Mouse (Mus musculus) kidney, postnatal 0 days (tissue): ENCODE measurements at regions not wholly inside any gene's neighbourhood (a gene's known extent, or its start where the extent isn't known, plus 50 kb on each side); places are given as distances from the start of the nearest gene placed in this dataset.

Experiments used
- ATAC-seq: fragments of 200-750 bp; cut with Nextera tagmentation; replicated peaks from 2 replicates; pipeline ENCODE4 v1.8.0; 2017; ENCODE audit warnings: low read depth, moderate number of reproducible peaks, moderate TSS enrichment, moderate library complexity; ENCODE audit not compliant: low FRiP score
- DNase-seq: peaks from one replicate; pipeline ENCODE4 v3.0.0-alpha.2; 2016; ENCODE audit warnings: low spot score
- H3K27ac ChIP-seq: fragments of 300-500 bp; sonication (generic); 2 replicates; pipeline ENCODE4 v1.5.1; 2014; ENCODE audit warnings: mild to moderate bottlenecking
- H3K27me3 ChIP-seq: fragments of 300-500 bp; sonication (generic); 2 replicates; pipeline ENCODE4 v1.6.1; 2014; ENCODE audit warnings: low read length, mixed read lengths; ENCODE audit not compliant: insufficient read depth
- H3K36me3 ChIP-seq: fragments of 300-500 bp; sonication (generic); 2 replicates; pipeline ENCODE4 v1.6.1; 2014; ENCODE audit warnings: low read length, mixed read lengths; ENCODE audit not compliant: insufficient read depth
- H3K4me1 ChIP-seq: fragments of 300-500 bp; sonication (generic); replicated peaks from 2 replicates; pipeline ENCODE4 v1.6.1; 2014; ENCODE audit warnings: antibody characterized with exemption, low read length, mixed read lengths; ENCODE audit not compliant: insufficient read depth
- H3K4me2 ChIP-seq: fragments of 300-500 bp; sonication (generic); 2 replicates; pipeline ENCODE4 v1.6.1; 2014; ENCODE audit warnings: mild to moderate bottlenecking, low read length, moderate library complexity, mixed read lengths
- H3K4me3 ChIP-seq: fragments of 300-500 bp; sonication (generic); replicated peaks from 2 replicates; pipeline ENCODE4 v1.5.1; 2014; ENCODE audit warnings: low read depth, low read length
- H3K9ac ChIP-seq: fragments of 300-500 bp; sonication (generic); 2 replicates; pipeline ENCODE4 v1.6.1; 2014; ENCODE audit warnings: low read depth, low read length
- H3K9me3 ChIP-seq: fragments of 300-500 bp; sonication (generic); replicated peaks from 2 replicates; pipeline ENCODE4 v1.6.1; 2016; ENCODE audit warnings: low read length, inconsistent platforms, mixed read lengths
- CTCF ChIP-seq: IDR thresholded peaks from 2 replicates; pipeline ENCODE4 v1.5.1; 2016; ENCODE audit warnings: antibody characterized with exemption, low read depth, mild to moderate bottlenecking, moderate library complexity
- WGBS: fragments of 180-500 bp; shearing (Covaris S2); extraction: QIAGEN DNeasy Blood & Tissue Kit; methylation state at CpG from one replicate; pipeline ENCODE4 v1.1.7; 2014; 5-methylcytosine and 5-hydroxymethylcytosine counted together

DNA sequence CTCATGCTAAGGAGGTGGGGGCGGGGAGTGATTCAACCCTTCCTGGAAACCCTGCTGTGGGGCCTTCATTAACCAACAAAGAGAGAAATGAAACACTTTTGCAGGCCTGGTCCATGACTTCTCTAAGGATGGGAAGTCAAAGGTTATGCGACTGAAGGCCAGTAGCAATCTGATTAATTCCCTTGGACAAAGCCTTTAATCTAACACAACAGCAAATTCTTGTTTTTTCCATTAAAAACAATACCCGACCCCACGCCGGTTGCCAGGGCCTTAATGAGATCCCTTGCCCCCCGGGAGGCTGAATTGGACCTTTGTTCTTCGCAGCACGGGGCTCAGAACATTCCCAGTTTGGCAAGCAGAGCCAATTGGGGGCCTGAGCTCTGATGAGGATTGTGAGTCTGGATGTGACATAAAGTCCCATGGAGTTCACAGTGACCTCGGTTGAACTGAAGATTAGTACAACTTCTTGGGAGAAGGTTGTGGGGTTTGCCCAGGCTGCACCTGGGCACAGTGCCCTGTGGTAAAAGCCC lies 310.9 kb upstream of the Rtl1 start:
- no peak for DNase-seq

DNA sequence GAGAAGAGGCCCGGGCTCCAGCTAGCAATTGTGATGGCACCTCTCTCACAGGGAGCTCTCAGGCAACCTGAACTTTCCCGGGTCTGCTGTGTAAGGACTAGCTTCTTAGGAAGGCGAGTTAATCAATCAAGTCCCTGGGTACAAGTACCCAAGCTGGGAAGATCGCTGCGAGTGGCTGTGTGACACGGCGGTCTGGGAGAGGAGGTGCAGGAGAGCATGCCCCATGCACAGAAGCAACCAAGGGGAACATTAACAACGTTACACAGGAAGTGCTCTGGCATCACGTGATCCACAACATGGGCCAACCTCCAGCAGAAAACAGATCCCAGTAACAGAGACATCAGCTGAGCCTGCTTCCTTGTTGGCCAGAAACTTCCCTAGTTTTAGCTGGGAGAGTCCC lies 311.4 kb upstream of the Rtl1 start:
- Histone ChIP-seq H3K27ac (no peak overlapping the region), H3K9ac (no peak overlapping the region), H3K4me2 (no peak overlapping the region), H3K4me3 (no peak overlapping the region), H3K4me1 (no peaks in the 10 kb centered on the region), H3K27me3 (no peaks in the 10 kb centered on the region), H3K36me3 (no peaks in the 10 kb centered on the region), H3K9me3 (no peaks in the 10 kb centered on the region)
- no peak for DNase-seq
- 57% methylated on average over 9 of the region's 9 CpGs for WGBS
- TF ChIP-seq CTCF, result no peak
- no peak for ATAC-seq

More for the DNA sequence above, 310.9 kb upstream of the Rtl1 start:
- WGBS, result 66% methylated on average over 9 of the region's 9 CpGs
- H3K4me2 ChIP-seq, result no peak overlapping the region
- H3K27me3 ChIP-seq, result no peaks in the 10 kb centered on the region
- H3K9me3 ChIP-seq, result no peaks in the 10 kb centered on the region
- no peak overlapping the region for H3K27ac ChIP-seq
- no peak overlapping the region for H3K4me3 ChIP-seq
- no peaks in the 10 kb centered on the region for H3K4me1 ChIP-seq
- ATAC-seq, result no peak
- H3K36me3 ChIP-seq, result no peaks in the 10 kb centered on the region
- H3K9ac ChIP-seq, result no peak overlapping the region
- TF ChIP-seq CTCF, result no peak

DNA sequence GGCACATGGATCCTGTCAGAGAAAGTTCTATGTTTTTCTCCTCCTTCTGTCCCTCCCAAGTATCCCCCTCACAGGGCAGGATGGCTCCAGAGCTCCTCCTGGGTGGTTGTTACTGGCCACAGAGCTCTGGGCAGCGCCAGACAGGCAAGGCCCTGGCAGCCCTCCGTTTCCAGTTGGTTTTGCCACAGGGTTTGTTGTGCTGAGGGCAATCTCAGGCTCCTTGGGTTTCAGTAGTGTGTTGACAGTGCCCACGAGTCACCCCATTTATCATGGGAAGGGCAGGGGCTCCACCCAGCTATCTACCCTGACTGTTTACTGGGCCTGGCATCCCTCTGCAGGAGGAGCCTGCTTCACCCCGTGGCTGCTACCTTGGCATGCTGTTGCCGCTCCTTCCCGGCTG lies 317.6 kb upstream of the Rtl1 start:
- DNase-seq (peak; percentile 2), ATAC-seq (no peak)
- Histone ChIP-seq H3K27me3 (no peaks in the 10 kb centered on the region), H3K9me3 (no peaks in the 10 kb centered on the region), H3K27ac (no peak overlapping the region), H3K4me3 (no peak overlapping the region), H3K36me3 (no peaks in the 10 kb centered on the region), H3K9ac (no peak overlapping the region), H3K4me1 (no peaks in the 10 kb centered on the region), H3K4me2 (no peak overlapping the region)
- WGBS, result 63% methylated on average over 6 of the region's 6 CpGs
- TF ChIP-seq CTCF, result no peak

DNA sequence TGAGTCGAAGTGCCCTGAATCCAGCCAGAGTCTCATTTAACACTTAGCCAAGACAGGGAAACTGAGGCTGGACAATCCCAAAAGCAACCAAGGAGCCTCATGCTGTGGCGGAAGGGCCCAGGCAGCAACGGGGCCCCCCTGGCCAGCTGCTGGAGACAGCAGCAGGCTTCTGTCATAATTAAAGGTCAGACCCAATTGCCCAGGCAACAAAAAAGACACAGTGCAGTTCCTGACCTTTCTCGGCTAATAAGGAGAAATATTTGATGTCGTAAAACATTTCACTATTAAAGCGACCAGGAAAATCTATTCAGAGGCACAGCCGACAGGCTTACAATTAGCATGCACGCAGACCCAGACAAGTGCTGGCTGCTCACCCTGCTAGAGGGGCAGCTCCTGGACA lies 318.8 kb upstream of the Rtl1 start:
- WGBS, result 53% methylated on average over 8 of the region's 8 CpGs
- DNase-seq, result peak; percentile 53

DNA sequence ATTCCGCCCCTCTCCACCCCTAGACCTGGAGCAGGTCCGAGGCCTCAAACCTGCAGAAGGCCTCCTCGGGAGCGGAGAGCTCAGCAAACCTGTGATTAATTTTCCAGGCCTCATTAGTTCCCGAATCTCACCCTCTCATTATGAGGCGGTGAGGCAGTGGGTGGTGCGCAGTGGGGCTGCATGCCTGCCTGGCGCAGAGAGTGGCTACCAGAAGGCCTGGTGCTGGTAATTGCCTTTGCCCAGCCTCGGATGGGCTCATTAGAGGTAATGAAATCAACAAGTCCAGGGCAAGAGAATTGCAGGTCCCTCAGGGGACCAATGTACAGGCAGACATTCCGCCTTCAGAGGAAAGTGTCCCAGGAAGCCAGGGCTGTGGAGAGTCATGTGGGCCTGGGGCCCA lies 322.0 kb upstream of the Rtl1 start:
- DNase-seq, result no peak
- WGBS, result 71% methylated on average over 10 of the region's 10 CpGs
- H3K9ac ChIP-seq, result no peak overlapping the region
- H3K36me3 ChIP-seq, result no peaks in the 10 kb centered on the region
- H3K4me3 ChIP-seq, result no peak overlapping the region
- no peak for ATAC-seq
- H3K27ac ChIP-seq, result no peak overlapping the region
- no peaks in the 10 kb centered on the region for H3K4me1 ChIP-seq
- H3K9me3 ChIP-seq, result no peaks in the 10 kb centered on the region
- TF ChIP-seq CTCF, result no peak
- no peaks in the 10 kb centered on the region for H3K27me3 ChIP-seq
- no peak overlapping the region for H3K4me2 ChIP-seq

More for the DNA sequence above, 318.8 kb upstream of the Rtl1 start:
- Histone ChIP-seq H3K27ac (no peak overlapping the region), H3K27me3 (no peaks in the 10 kb centered on the region), H3K9ac (no peak overlapping the region), H3K4me1 (no peaks in the 10 kb centered on the region), H3K4me3 (no peak overlapping the region), H3K4me2 (no peak overlapping the region), H3K36me3 (no peaks in the 10 kb centered on the region), H3K9me3 (no peaks in the 10 kb centered on the region)
- TF ChIP-seq CTCF, result no peak
- ATAC-seq, result no peak

DNA sequence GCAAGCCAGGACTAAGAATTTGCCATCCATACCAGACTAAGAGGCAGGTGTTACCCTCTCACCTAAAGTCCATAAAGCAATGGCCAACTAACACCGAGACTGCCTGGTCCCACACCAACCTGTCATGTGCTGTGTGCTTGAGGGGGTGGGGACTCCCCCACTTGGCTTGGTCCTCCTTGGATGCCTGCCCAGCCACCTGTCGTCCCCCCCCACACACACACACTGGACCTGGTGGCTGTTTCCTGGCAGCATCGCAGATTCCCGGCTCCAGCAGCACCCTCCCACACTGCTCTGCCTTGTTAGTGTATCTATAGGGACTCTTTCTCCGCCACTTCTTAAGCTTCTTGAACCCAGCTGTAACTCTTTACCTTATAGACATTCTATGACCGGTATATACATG lies 325.7 kb upstream of the Rtl1 start:
- no peak for TF ChIP-seq CTCF
- Histone ChIP-seq H3K9me3 (no peaks in the 10 kb centered on the region), H3K27ac (no peak overlapping the region), H3K36me3 (no peaks in the 10 kb centered on the region), H3K4me3 (no peak overlapping the region), H3K4me2 (no peak overlapping the region), H3K4me1 (no peaks in the 10 kb centered on the region), H3K27me3 (no peaks in the 10 kb centered on the region), H3K9ac (no peak overlapping the region)
- no peak for DNase-seq
- no peak for ATAC-seq
- 58% methylated on average over 6 of the region's 6 CpGs for WGBS

DNA sequence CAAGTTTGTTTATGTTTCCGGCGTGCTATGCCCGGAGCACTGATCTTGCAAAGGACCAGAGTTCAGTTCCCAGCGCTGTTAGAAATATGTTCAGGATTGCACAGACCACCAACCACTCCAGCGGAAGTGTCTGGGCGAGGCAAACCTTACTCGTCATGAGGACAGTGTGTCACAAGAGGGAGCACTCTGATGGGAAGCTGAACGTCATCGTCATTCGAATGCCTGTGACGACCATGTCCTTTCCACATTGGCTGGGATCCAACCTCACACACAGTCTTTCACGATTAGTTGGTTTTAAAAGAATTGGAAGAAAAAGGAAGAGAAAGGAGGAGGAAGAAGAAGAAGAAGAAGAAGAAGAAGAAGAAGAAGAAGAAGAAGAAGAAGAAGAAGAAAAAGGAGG lies 326.5 kb upstream of the Rtl1 start:
- no peak overlapping the region for H3K9ac ChIP-seq
- H3K9me3 ChIP-seq, result no peaks in the 10 kb centered on the region
- no peaks in the 10 kb centered on the region for H3K36me3 ChIP-seq
- DNase-seq (peak; percentile 29), ATAC-seq (no peak)
- H3K27me3 ChIP-seq, result no peaks in the 10 kb centered on the region
- no peaks in the 10 kb centered on the region for H3K4me1 ChIP-seq
- no peak overlapping the region for H3K4me2 ChIP-seq
- no peak overlapping the region for H3K4me3 ChIP-seq
- 60% methylated on average over 12 of the region's 12 CpGs for WGBS
- peak; percentile 38; the same call in 1 of the 2 replicates for TF ChIP-seq CTCF
- no peak overlapping the region for H3K27ac ChIP-seq
